Mouse (Mus musculus) thymus, adult 2 months (tissue): ENCODE measurements at regions not wholly inside any gene's neighbourhood (a gene's known extent, or its start where the extent isn't known, plus 50 kb on each side); places are given as distances from the start of the nearest gene placed in this dataset.

Experiments used
- CTCF ChIP-seq: fragments of 200-500 bp; IDR thresholded peaks from 2 replicates; pipeline ENCODE4 v1.5.1; 2012; ENCODE audit warnings: mild to moderate bottlenecking, control low read depth, low read length, moderate library complexity, borderline replicate concordance; ENCODE audit not compliant: control insufficient read depth, poor library complexity, insufficient read depth; ENCODE audit errors: extremely low read depth
- POLR2A ChIP-seq: fragments of 200-500 bp; IDR thresholded peaks from 2 replicates; pipeline ENCODE4 v1.6.1; 2012; ENCODE audit warnings: mild to moderate bottlenecking, low read length, control low read depth, moderate library complexity; ENCODE audit not compliant: control insufficient read depth, poor library complexity, insufficient read depth; ENCODE audit errors: extremely low read depth

- no peak for TF ChIP-seq CTCF
- no peak for TF ChIP-seq POLR2A
Observed at GRCm38 (mm10) chr4:142970040-142970439, 242.8 kb downstream of the Prdm2 start.
